Mouse (Mus musculus): ENCODE results near the gene Celf2. TPM values are rescaled to one million over a fixed set of nuclear protein-coding genes. Genes with fewer than 3 reads are reported as not detected.
A peak's percentile ranks its signal among the peaks of the same experiment; 100 is the strongest.

Gene Celf2
- polyA plus RNA-seq, 1 experiment, result 8.9 TPM

DNA sequence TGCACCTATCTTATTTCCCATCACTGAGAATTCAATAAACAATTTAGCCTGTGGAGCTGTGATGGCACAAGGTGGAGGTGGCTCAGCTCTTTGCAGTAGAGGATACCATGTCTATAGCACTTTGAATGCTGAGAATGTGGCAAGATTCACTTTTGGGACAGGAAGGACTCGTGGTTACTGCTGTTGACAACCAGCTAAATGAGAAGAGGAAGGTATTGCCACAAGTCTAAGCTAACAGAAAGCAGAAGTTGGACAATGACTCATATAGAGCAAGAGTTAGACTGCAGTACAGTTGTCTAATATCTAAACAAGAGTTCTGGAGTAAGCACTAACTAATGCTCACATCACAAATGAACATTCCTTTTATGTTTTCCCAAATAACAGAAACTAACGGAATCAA, 785.8 kb downstream of the Celf2 start:
- Histone ChIP-seq H3K36me3 (ENCODE audit: control insufficient read depth, insufficient read depth, low read length) (no peaks in the 10 kb centered on the region), H3K4me3 (ENCODE audit: low read depth, low read length) (no peak overlapping the region), H3K4me1 (ENCODE audit: control insufficient read depth, insufficient read depth, insufficient read length, low read length) (peaks cover 7% of the 10 kb centered on the region), H3K27me3 (ENCODE audit: control insufficient read depth, insufficient read depth, low read length) (no peaks in the 10 kb centered on the region), H3K27ac (ENCODE audit: insufficient read depth, low read depth, low read length) (peak overlapping the region; percentile 65; the same call in 1 of the 2 replicates)
- no peak for TF ChIP-seq CTCF (IDR thresholded peaks at IDR 0.05; ENCODE audit: extremely low read depth, insufficient read length, insufficient replicate concordance, low read depth, low read length)
- no peak for TF ChIP-seq POLR2A (IDR thresholded peaks at IDR 0.05; ENCODE audit: low read depth, low read length)
- 51% methylated on average over 2 of the region's 2 CpGs for WGBS

DNA sequence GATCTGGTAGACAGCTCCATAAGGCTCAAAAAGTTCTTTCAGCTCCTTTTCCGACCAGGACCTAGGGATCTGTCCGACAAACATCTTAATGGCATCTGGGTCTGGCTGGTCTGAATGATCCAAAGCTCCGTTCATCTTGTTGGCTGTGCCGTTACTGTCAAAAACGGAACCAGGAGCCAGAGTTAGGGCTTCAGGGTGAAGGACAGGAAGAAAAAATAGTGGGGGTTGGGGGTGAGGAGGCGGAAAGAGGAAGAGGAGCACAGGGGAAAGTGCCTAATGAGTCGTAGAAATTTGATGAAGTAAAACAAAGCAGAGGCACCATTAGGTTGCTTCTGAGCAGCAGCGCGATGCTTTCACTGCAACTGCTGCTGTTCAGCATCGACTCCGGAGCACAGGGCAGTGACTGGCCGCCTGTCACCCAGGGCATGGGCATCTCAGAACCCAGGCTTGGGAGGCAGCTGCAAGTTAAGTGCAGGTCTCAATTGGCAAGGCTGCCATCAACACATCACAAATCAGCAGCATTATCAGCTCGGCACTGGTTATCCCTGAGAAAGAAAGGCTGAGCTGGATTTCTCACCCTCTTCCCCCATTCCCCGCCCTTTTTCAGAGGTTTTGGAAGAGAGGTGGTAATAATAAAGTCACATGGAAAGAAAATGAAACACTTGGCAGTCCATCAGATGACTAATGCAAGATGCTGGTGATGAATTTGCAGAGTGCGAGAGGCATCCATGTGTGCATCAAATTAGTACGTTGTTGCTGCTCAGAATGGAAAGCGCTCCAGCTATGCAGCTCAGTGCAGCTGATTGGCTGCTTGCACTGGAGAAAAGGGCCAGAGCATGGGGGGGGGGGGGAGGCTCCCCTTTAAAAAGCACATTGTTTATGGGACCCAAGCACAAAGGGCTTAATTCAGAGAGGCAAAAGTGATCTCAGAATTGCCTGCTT, 787.6 kb downstream of the Celf2 start:
- Histone ChIP-seq H3K4me3 (ENCODE audit: low read depth, low read length) (peak overlapping the region; percentile 71), H3K27me3 (ENCODE audit: control insufficient read depth, insufficient read depth, low read length) (no peaks in the 10 kb centered on the region), H3K36me3 (ENCODE audit: control insufficient read depth, insufficient read depth, low read length) (no peaks in the 10 kb centered on the region), H3K27ac (ENCODE audit: insufficient read depth, low read depth, low read length) (peak overlapping the region; percentile 82), H3K4me1 (ENCODE audit: control insufficient read depth, insufficient read depth, insufficient read length, low read length) (peaks cover 7% of the 10 kb centered on the region)
- 36% methylated on average over 17 of the region's 17 CpGs for WGBS
- TF ChIP-seq CTCF (IDR thresholded peaks at IDR 0.05; ENCODE audit: extremely low read depth, insufficient read length, insufficient replicate concordance, low read depth, low read length), result no peak

DNA sequence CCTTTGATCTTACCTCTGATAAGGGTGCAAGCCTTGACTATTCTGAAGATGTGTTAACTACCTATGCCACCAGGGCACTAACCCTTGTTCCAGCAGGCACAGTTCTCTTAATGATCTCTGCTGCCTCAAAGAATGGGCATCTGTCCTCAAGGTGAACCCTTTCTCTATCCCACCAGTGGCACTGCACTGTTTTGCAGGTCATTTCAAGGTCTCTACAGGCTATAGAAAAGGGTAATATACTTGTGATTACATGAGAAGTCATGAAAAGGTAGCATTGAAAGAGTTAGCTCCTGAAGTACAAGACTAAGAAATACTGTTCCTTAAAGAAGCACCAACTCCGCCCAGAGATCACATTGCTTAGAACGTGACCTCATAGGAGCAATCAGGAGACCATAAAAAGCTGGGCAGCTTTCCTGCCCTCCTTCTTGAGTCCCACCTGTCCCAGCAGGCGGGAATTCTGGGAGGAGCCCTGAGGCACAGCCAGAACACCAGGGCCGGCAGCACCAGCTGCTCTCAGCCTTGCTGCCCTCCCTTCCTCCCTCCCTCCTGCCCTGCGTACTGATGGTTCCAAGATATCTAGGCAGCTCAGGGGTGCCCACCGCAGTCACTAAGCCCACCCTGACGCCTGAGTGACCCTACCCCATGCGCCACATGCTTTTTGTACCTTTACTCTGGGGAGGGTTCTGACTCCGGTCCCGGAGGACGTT, 788.5 kb downstream of the Celf2 start:
- Histone ChIP-seq H3K4me1 (ENCODE audit: control insufficient read depth, insufficient read depth, insufficient read length, low read length) (peaks cover 7% of the 10 kb centered on the region), H3K27ac (ENCODE audit: insufficient read depth, low read depth, low read length) (peak overlapping the region; percentile 82), H3K36me3 (ENCODE audit: control insufficient read depth, insufficient read depth, low read length) (no peaks in the 10 kb centered on the region), H3K4me3 (ENCODE audit: low read depth, low read length) (peak overlapping the region; percentile 71), H3K27me3 (ENCODE audit: control insufficient read depth, insufficient read depth, low read length) (no peaks in the 10 kb centered on the region)
- WGBS, result 15% methylated on average over 11 of the region's 11 CpGs
- TF ChIP-seq CTCF (IDR thresholded peaks at IDR 0.05; ENCODE audit: extremely low read depth, insufficient read length, insufficient replicate concordance, low read depth, low read length), result no peak

DNA sequence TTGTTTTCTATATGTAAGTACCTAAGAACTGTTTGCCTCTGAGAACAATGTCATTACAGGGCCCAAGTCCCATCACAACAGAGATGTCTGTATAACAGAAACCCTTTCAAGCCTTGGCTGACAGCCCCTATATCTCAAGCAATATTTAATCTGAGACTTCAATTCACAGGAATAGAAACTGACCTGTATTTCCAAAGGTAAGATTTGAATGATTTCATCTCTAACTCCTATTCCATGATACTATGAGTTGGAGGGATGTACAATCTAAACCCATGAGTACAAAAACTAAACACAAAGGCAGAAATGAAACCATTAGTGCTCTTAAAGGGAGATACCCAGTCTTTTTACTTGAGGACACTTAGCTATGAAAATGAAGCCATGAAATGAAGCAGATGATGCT, 790.5 kb downstream of the Celf2 start:
- Histone ChIP-seq H3K27me3 (ENCODE audit: control insufficient read depth, insufficient read depth, low read length) (no peaks in the 10 kb centered on the region), H3K36me3 (ENCODE audit: control insufficient read depth, insufficient read depth, low read length) (no peaks in the 10 kb centered on the region), H3K4me1 (ENCODE audit: control insufficient read depth, insufficient read depth, insufficient read length, low read length) (peaks cover 7% of the 10 kb centered on the region), H3K27ac (ENCODE audit: insufficient read depth, low read depth, low read length) (peak overlapping the region; percentile 41; the same call in 1 of the 2 replicates), H3K4me3 (ENCODE audit: low read depth, low read length) (no peak overlapping the region)
- TF ChIP-seq CTCF (IDR thresholded peaks at IDR 0.05; ENCODE audit: extremely low read depth, insufficient read length, insufficient replicate concordance, low read depth, low read length) (no peak), POLR2A (IDR thresholded peaks at IDR 0.05; ENCODE audit: low read depth, low read length) (no peak)

DNA sequence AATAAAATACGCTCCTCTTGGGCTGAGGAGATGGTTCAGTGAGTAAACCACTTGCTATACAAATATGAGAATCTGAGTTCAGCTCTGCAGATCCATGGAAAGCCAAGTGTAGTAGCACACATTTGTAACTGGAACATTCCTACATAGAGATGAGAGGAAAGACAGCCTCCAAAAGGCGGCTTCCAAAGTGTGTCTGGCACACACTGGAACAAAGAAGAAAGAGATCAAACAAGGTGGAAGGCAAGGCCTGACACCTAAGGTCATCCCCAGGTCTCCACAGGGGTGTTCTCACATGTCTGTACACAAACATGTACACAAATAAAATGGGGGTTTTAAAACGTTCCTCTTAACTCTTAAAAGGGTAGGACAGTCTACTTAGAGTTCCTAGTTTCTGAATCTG, 791.4 kb downstream of the Celf2 start:
- no peaks in the 10 kb centered on the region for H3K27me3 ChIP-seq (ENCODE audit: control insufficient read depth, insufficient read depth, low read length)
- H3K36me3 ChIP-seq (ENCODE audit: control insufficient read depth, insufficient read depth, low read length), result no peaks in the 10 kb centered on the region
- TF ChIP-seq CTCF (IDR thresholded peaks at IDR 0.05; ENCODE audit: extremely low read depth, insufficient read length, insufficient replicate concordance, low read depth, low read length) (no peak), POLR2A (IDR thresholded peaks at IDR 0.05; ENCODE audit: low read depth, low read length) (no peak)
- H3K4me1 ChIP-seq (ENCODE audit: control insufficient read depth, insufficient read depth, insufficient read length, low read length), result peaks cover 7% of the 10 kb centered on the region
- H3K4me3 ChIP-seq (ENCODE audit: low read depth, low read length), result no peak overlapping the region
- 60% methylated on average over 3 of the region's 3 CpGs for WGBS
- H3K27ac ChIP-seq (ENCODE audit: insufficient read depth, low read depth, low read length), result no peak overlapping the region

DNA sequence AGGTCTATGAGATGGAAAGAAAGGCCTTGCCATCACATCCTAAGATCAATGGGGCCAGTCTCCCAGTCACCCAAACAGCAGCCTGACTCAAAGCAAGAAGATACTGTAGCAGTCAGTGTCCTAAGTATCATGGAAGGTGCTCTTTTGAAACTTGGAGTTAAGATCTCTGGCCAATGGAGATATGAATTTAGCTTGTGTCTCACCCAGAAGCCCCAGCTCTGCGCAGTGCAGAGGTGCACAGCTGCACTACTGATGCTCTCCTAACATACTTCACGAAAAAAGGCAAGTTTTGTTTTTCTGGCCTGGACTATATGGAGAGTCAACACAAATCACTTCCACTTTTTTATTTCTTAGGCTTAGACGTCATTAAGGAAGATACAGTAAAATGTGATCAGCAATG, 793.8 kb downstream of the Celf2 start:
- TF ChIP-seq CTCF (IDR thresholded peaks at IDR 0.05; ENCODE audit: extremely low read depth, insufficient read length, insufficient replicate concordance, low read depth, low read length), result no peak
- TF ChIP-seq POLR2A (IDR thresholded peaks at IDR 0.05; ENCODE audit: low read depth, low read length), result no peak

DNA sequence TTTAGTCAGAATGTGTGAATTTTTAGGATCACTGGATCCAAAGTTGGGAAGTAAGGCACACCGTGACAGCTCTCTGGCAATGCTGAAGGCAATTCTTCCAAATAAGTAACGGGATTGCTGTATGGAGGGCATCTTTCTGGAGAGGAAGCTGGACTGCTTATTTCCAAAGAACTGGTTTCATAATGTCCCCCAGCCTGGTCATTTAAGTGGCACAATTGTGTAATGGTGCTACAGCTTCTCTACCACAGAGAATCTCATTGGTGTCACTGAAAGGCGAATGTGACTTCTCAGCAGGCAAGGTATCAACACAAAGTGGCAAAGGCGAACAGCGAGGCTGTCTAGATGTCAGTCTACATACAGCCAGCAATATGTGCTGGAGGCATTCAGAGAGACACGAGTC, 795.8 kb downstream of the Celf2 start:
- WGBS, result 82% methylated on average over 6 of the region's 6 CpGs
- Histone ChIP-seq H3K27me3 (ENCODE audit: control insufficient read depth, insufficient read depth, low read length) (no peaks in the 10 kb centered on the region), H3K4me1 (ENCODE audit: control insufficient read depth, insufficient read depth, insufficient read length, low read length) (peaks cover 2% of the 10 kb centered on the region; the same call in 1 of the 2 replicates), H3K27ac (ENCODE audit: insufficient read depth, low read depth, low read length) (no peak overlapping the region), H3K36me3 (ENCODE audit: control insufficient read depth, insufficient read depth, low read length) (no peaks in the 10 kb centered on the region), H3K4me3 (ENCODE audit: low read depth, low read length) (no peak overlapping the region)
- TF ChIP-seq POLR2A (IDR thresholded peaks at IDR 0.05; ENCODE audit: low read depth, low read length) (no peak), CTCF (IDR thresholded peaks at IDR 0.05; ENCODE audit: extremely low read depth, insufficient read length, insufficient replicate concordance, low read depth, low read length) (no peak)

More for the DNA sequence above, 793.8 kb downstream of the Celf2 start:
- H3K4me1 ChIP-seq (ENCODE audit: control insufficient read depth, insufficient read depth, insufficient read length, low read length), result peaks cover 2% of the 10 kb centered on the region; the same call in 1 of the 2 replicates
- WGBS, result 91% methylated on average over 3 of the region's 3 CpGs
- H3K27me3 ChIP-seq (ENCODE audit: control insufficient read depth, insufficient read depth, low read length), result no peaks in the 10 kb centered on the region
- no peaks in the 10 kb centered on the region for H3K36me3 ChIP-seq (ENCODE audit: control insufficient read depth, insufficient read depth, low read length)
- H3K27ac ChIP-seq (ENCODE audit: insufficient read depth, low read depth, low read length), result no peak overlapping the region
- no peak overlapping the region for H3K4me3 ChIP-seq (ENCODE audit: low read depth, low read length)
